Mouse (Mus musculus): ENCODE data around the gene Cacnb4. TPM values are rescaled to one million over a fixed set of nuclear protein-coding genes. Genes with fewer than 3 reads are reported as not detected.

Gene Cacnb4
- total RNA-seq, 2 experiments from 2014 or later: 0.15 to 0.20 TPM

GRCm38 (mm10) chr2:52386037-52386436, 290.6 kb downstream of the Cacnb4 start:
- intact Hi-C loops (cut with DNase I): loop anchor here (5.0 kb wide), 1 partner anchor 59 kb away; no protein-coding TSS in a partner anchor
- DNase-seq: peak in 1 of 2 experiments; percentile 15

GRCm38 (mm10) chr2:52378848-52379261, 297.8 kb downstream of the Cacnb4 start:
- intact Hi-C loops (cut with DNase I): no loop called here
- no peak for DNase-seq

GRCm38 (mm10) chr2:52378448-52378804, 298.2 kb downstream of the Cacnb4 start, which contains the start of gene Neb:
Neb (minus strand) TSS chr2:52378474.
- no peak for DNase-seq
- intact Hi-C loops (cut with DNase I): no loop called here

Other genes with a start within 250 kb of the Cacnb4 start
- gene Stam2, start 65.5 kb upstream of the Cacnb4 start, total RNA-seq (2021): 1 to 10 TPM; 7.7 to 8.3 TPM
- 1 to 10 TPM; 4.3 to 6.0 TPM for gene Fmnl2, start 181.0 kb upstream of the Cacnb4 start, total RNA-seq (2021)